Mouse (Mus musculus) embryonic facial prominence, embryonic 13.5 days (tissue): ENCODE data around the gene Flot2. TPM values are rescaled to one million over a fixed set of nuclear protein-coding genes. Genes with fewer than 3 reads are reported as not detected.

ENCODE experiments used
- ATAC-seq: fragments of 200-750 bp; cut with Nextera tagmentation; 2 replicates; pipeline ENCODE4 v1.8.0; 2017; ENCODE audit warnings: low read depth; ENCODE audit not compliant: insufficient number of reproducible peaks, insufficient read depth, low FRiP score, low TSS enrichment
- H3K27ac ChIP-seq: fragments of 300-500 bp; sonication (generic); 2 replicates; pipeline ENCODE4 v1.5.1; 2015; ENCODE audit warnings: moderate library complexity, mild to moderate bottlenecking, inconsistent platforms
- H3K27me3 ChIP-seq: fragments of 300-500 bp; sonication (generic); 2 replicates; pipeline ENCODE4 v1.6.1; 2015; ENCODE audit warnings: mild to moderate bottlenecking, inconsistent platforms
- H3K36me3 ChIP-seq: fragments of 300-500 bp; sonication (generic); 2 replicates; pipeline ENCODE4 v1.6.1; 2015; ENCODE audit warnings: mild to moderate bottlenecking, inconsistent platforms
- H3K4me1 ChIP-seq: fragments of 300-500 bp; sonication (generic); 2 replicates; pipeline ENCODE4 v1.6.1; 2015; ENCODE audit warnings: inconsistent platforms
- H3K4me2 ChIP-seq: fragments of 300-500 bp; sonication (generic); 2 replicates; pipeline ENCODE4 v1.6.1; 2015; ENCODE audit warnings: moderate library complexity, mild to moderate bottlenecking, inconsistent platforms
- H3K4me3 ChIP-seq: fragments of 300-500 bp; sonication (generic); 2 replicates; pipeline ENCODE4 v1.5.1; 2015; ENCODE audit warnings: mild to moderate bottlenecking, inconsistent platforms
- H3K9ac ChIP-seq: fragments of 300-500 bp; sonication (generic); 2 replicates; pipeline ENCODE4 v1.6.1; 2015; ENCODE audit warnings: mild to moderate bottlenecking, inconsistent platforms
- H3K9me3 ChIP-seq: fragments of 300-500 bp; sonication (generic); 2 replicates; pipeline ENCODE4 v1.6.1; 2016; ENCODE audit warnings: inconsistent platforms
- WGBS: fragments of 180-500 bp; shearing (Covaris S2); methylation state at CpG from one replicate; pipeline ENCODE4 v1.1.7; 2015; ENCODE audit warnings: mixed read lengths; 5-methylcytosine and 5-hydroxymethylcytosine counted together
- polyA plus RNA-seq: library from polyadenylated mRNA; unstranded; fragments of >200 nt; fragmentation: Nextera tagmentation; extraction: Ambion mirVana; gene quantifications from 2 replicates; pipeline ENCODE4 v1.2.1, GENCODE M21; 2015

Flot2 gene
- 49.4 and 53.2 TPM in 2 replicates for polyA plus RNA-seq

DNA sequence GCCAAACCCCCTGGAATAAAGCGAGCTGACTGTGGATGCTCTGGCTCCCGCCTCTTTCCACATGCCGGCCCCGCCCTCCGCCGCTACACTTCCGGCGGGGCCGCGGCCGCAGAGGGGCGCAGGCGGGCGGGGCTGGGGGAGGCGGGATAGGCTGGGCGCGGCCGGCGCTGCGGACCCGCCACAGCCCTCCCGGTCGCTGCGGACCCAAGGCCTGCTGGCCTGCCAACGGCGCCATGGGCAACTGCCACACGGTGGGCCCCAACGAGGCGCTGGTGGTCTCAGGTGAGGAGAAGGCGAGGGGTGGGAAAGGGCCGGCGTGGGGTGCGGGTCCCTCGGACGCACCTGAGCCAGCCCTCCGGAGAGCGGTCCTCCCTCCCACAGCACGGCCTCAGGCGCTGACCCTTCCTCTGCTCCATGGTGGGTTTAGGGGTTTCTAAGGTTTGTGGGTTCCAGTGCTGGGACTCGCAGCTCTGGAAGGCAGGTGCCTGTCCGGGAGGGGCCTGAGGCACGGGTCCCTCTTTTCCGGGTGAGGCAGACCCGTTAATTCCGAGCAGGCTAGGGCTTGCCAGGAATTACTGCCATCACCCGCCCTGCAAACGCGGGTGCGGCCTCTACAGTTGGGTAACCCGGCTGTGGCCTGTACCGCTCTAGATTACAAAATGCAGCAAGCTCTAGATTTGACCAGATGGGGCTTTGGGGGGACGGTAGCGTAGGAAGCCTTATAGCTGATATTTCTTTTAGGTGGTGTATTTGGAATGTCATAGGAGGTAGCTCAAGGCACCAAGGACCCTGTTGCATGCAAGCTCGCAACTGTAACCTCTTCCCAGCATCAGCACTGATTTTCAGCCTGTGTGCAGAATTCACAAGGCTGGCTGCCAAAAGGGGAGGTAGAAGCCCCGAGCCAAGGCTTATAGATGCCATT lies at the start of gene Flot2:
Gene Flot2, plus strand, starts transcription at position 101 of the 922 bp plus-strand sequence.
- Histone ChIP-seq H3K27ac (peak within 1 kb of the TSS; percentile 65), H3K4me3 (peak within 1 kb of the TSS; percentile 81), H3K27me3 (no peaks in the 10 kb centered on the region), H3K9me3 (no peaks in the 10 kb centered on the region), H3K9ac (peak within 1 kb of the TSS; percentile 86), H3K36me3 (peaks cover 36% of the 10 kb centered on the region), H3K4me1 (peaks cover 39% of the 10 kb centered on the region), H3K4me2 (peak within 1 kb of the TSS; percentile 74)
- peak; percentile 78 for ATAC-seq
- WGBS, result 2% methylated on average over 55 of the region's 55 CpGs

DNA sequence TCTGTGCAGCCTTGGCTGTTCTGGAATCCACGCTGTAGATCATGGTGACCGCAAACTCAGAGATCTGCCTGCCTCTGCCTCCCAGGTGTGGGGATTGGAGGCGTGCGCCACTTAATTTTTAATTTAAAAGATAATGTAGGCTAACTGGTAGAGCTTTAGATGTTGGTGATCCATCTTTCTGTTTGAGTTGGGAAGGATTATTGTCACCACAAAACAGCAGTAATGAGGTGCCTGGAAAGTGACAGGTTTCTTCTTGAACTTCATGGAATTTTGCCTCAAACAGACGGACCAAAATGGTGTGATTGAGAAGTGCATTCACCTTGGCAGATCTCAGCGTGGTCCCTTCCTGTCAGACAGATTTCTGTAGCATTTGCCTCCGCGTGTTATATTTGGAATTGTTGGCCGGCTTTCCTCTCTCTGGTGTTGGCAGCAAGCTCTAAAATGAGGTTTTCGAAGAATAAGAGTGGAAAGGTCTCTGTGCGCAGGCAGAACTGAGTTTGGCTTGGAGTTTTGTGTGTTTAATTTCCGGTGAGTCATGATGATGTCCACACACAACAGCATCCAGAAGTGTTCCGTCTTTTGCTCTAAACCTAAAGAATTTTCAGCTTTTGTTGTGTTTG lies 48.5 kb upstream of the Flot2 start:
- H3K4me3 ChIP-seq, result no peak overlapping the region
- H3K9ac ChIP-seq, result no peak overlapping the region
- H3K27me3 ChIP-seq, result no peaks in the 10 kb centered on the region
- peaks cover 45% of the 10 kb centered on the region for H3K36me3 ChIP-seq
- peaks cover 12% of the 10 kb centered on the region for H3K4me1 ChIP-seq
- ATAC-seq, result no peak
- no peaks in the 10 kb centered on the region for H3K9me3 ChIP-seq
- 93% methylated on average over 13 of the region's 13 CpGs for WGBS
- H3K27ac ChIP-seq, result no peak overlapping the region
- H3K4me2 ChIP-seq, result no peak overlapping the region

DNA sequence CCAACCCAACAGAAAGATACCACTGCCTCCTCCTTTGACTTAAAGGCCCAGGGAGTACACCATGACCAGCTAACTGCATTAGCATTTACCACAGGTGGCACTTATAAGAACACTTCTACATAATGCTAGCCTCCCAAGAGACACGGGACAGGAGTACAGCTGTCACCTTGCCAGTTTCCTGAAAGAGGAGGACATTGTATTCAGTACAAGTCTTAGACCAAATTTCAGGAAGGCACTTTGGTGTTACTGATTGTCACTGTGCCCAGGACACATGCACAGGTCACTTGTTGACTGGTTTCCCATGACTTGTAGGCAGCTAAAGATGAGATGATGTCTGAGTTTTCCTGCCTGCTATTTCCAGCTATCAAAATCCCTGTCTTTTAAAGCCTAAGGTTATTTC lies 42.2 kb upstream of the Flot2 start:
- H3K4me2 ChIP-seq, result no peak overlapping the region
- peaks cover 26% of the 10 kb centered on the region for H3K36me3 ChIP-seq
- no peak overlapping the region for H3K9ac ChIP-seq
- no peak overlapping the region for H3K4me3 ChIP-seq
- no peak for ATAC-seq
- no peak overlapping the region for H3K27ac ChIP-seq
- WGBS, result 74% methylated on average over 1 of the region's 1 CpGs
- H3K27me3 ChIP-seq, result no peaks in the 10 kb centered on the region
- H3K9me3 ChIP-seq, result no peaks in the 10 kb centered on the region
- H3K4me1 ChIP-seq, result no peaks in the 10 kb centered on the region

DNA sequence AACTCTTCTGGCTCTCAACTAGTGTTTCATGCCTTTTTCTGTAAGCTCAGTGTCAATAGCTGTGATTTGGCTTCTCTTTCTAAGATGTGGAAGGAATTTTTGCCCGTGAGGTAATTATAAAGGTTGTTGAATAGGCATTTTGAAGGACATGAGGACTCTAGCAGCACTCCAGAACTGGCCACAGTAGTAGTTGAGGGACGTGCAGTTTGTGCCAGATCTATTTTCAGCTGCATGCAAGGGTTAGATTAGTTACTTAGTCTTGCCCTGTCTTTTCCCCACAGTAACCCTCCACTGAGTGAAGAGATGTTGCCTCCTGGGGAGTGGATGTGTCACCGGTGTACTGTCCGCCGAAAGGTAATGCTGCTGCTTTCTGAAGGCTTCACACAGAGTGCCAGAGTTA lies 31.3 kb upstream of the Flot2 start:
- ATAC-seq, result no peak
- Histone ChIP-seq H3K9ac (no peak overlapping the region), H3K36me3 (peaks cover 67% of the 10 kb centered on the region), H3K27me3 (no peaks in the 10 kb centered on the region), H3K4me2 (no peak overlapping the region), H3K9me3 (no peaks in the 10 kb centered on the region), H3K4me1 (peaks cover 2% of the 10 kb centered on the region; the same call in 1 of the 2 replicates), H3K27ac (no peak overlapping the region), H3K4me3 (no peak overlapping the region)
- 95% methylated on average over 5 of the region's 5 CpGs for WGBS

DNA sequence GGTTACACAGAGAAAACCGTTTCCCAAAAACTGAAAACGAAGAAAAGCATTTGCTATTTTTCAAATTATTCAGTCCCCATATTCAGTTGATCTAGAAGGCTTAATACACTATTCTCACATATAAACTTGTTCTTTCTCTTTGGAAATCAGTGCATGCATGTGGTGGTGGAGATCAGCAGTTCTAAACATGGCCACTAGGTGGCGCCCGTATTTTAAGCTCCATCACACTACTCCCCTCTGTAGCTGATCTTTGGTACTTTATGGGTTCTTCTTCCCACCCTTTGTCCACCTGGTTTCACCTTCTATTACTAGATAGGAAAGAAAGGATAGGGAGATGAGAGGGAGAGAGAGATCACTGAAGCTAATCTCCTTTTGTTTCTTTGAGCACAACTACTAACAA lies 18.1 kb upstream of the Flot2 start:
- WGBS, result 18% methylated on average over 4 of the region's 4 CpGs
- H3K4me1 ChIP-seq, result no peaks in the 10 kb centered on the region
- H3K36me3 ChIP-seq, result peaks cover 88% of the 10 kb centered on the region
- H3K4me3 ChIP-seq, result no peak overlapping the region
- no peaks in the 10 kb centered on the region for H3K27me3 ChIP-seq
- ATAC-seq, result no peak
- H3K9me3 ChIP-seq, result no peaks in the 10 kb centered on the region
- no peak overlapping the region for H3K4me2 ChIP-seq
- H3K9ac ChIP-seq, result no peak overlapping the region
- H3K27ac ChIP-seq, result no peak overlapping the region

DNA sequence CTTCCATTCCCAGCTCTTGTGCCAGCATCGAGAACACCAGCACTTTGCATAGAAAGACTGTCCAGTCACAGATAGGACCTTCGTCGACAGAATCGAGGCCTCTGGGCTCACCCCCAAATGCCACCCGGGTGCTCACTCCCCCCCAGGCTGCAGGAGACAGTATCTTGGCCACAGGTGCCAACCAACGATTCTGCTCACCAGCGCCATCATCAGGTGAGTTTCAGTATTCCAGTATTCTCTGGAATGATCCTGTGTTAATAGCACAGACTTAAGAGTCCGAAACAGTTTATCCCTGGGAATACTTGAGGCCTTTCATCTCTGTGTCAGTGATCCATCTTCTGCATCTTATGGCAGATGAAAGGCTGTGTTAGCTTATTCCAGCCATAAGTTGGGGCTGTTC lies 14.1 kb upstream of the Flot2 start:
- H3K36me3 ChIP-seq, result peaks cover 86% of the 10 kb centered on the region
- 84% methylated on average over 8 of the region's 8 CpGs for WGBS

DNA sequence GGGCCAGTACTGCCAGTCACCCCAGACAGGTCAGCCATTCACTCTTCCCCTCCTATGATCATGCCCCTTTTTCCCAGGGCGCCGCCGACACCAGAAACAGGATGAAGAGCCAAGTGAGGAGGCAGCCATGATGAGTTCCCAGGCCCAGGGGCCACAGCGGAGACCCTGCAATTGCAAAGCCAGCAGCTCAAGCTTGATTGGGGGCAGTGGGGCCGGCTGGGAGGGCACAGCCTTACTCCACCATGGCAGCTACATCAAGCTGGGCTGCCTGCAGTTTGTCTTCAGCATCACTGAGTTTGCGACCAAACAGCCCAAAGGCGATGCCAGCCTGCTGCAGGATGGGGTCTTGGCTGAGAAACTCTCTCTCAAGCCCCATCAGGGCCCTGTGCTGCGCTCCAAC lies 8.5 kb upstream of the Flot2 start:
- Histone ChIP-seq H3K9ac (no peak overlapping the region), H3K4me2 (no peak overlapping the region), H3K36me3 (peaks cover 57% of the 10 kb centered on the region), H3K4me3 (no peak overlapping the region), H3K4me1 (peaks cover 25% of the 10 kb centered on the region), H3K9me3 (no peaks in the 10 kb centered on the region), H3K27ac (no peak overlapping the region), H3K27me3 (no peaks in the 10 kb centered on the region)
- ATAC-seq, result no peak
- 86% methylated on average over 8 of the region's 8 CpGs for WGBS

More for the DNA sequence above, 14.1 kb upstream of the Flot2 start:
- ATAC-seq, result no peak
- Histone ChIP-seq H3K27ac (no peak overlapping the region), H3K4me2 (no peak overlapping the region), H3K9ac (no peak overlapping the region), H3K27me3 (no peaks in the 10 kb centered on the region), H3K4me1 (no peaks in the 10 kb centered on the region), H3K4me3 (no peak overlapping the region), H3K9me3 (no peaks in the 10 kb centered on the region)

DNA sequence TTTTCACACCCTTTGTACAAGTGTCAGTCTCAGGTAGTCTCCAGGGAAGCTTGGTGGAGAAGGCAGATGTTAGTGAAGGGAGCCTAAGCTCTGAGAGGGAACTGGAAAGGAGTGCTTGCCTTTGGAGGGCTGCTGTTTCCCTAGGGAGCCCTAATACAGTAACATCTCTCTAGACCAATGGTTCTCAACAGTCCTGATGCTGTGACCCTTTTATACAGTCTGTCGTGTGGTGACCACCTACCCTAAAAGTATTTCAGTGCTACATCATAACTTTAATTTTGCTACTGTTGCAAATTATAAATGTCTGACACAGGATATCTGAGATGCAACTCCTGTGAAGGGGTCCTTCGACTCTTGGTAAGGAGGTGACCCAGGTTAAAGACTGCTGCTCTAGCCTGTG lies 7.1 kb upstream of the Flot2 start:
- ATAC-seq, result no peak
- peaks cover 28% of the 10 kb centered on the region for H3K4me1 ChIP-seq
- H3K4me2 ChIP-seq, result no peak overlapping the region
- no peak overlapping the region for H3K27ac ChIP-seq
- H3K27me3 ChIP-seq, result no peaks in the 10 kb centered on the region
- H3K4me3 ChIP-seq, result no peak overlapping the region
- H3K9me3 ChIP-seq, result no peaks in the 10 kb centered on the region
- no peak overlapping the region for H3K9ac ChIP-seq
- peaks cover 54% of the 10 kb centered on the region for H3K36me3 ChIP-seq
- WGBS, result 59% methylated on average over 2 of the region's 2 CpGs

DNA sequence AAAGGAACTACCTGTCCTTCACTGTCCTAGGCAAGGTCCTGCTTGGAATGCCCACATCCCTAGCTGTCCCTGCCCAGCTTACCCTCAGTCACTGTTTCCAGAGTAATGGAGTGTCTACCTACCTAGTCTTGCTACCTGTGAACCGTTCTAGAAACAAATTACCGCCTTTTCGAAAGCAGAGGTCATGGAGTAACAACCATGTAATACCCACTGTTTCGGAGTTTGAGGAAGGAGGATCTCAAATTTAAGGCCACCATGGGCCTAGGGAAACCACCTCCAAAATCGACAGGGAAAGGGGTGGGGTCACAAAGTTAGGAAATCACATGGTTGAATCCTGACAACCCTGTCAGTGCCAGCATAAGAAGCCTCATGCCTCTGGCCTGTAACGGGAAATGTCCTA lies 6.3 kb upstream of the Flot2 start:
- no peaks in the 10 kb centered on the region for H3K9me3 ChIP-seq
- peak overlapping the region; percentile 77 for H3K4me3 ChIP-seq
- H3K27ac ChIP-seq, result peak overlapping the region; percentile 92
- peaks cover 47% of the 10 kb centered on the region for H3K36me3 ChIP-seq
- WGBS, result 32% methylated on average over 6 of the region's 6 CpGs
- no peak for ATAC-seq
- no peaks in the 10 kb centered on the region for H3K27me3 ChIP-seq
- H3K4me1 ChIP-seq, result peaks cover 28% of the 10 kb centered on the region
- peak overlapping the region; percentile 88 for H3K9ac ChIP-seq
- peak overlapping the region; percentile 80 for H3K4me2 ChIP-seq

DNA sequence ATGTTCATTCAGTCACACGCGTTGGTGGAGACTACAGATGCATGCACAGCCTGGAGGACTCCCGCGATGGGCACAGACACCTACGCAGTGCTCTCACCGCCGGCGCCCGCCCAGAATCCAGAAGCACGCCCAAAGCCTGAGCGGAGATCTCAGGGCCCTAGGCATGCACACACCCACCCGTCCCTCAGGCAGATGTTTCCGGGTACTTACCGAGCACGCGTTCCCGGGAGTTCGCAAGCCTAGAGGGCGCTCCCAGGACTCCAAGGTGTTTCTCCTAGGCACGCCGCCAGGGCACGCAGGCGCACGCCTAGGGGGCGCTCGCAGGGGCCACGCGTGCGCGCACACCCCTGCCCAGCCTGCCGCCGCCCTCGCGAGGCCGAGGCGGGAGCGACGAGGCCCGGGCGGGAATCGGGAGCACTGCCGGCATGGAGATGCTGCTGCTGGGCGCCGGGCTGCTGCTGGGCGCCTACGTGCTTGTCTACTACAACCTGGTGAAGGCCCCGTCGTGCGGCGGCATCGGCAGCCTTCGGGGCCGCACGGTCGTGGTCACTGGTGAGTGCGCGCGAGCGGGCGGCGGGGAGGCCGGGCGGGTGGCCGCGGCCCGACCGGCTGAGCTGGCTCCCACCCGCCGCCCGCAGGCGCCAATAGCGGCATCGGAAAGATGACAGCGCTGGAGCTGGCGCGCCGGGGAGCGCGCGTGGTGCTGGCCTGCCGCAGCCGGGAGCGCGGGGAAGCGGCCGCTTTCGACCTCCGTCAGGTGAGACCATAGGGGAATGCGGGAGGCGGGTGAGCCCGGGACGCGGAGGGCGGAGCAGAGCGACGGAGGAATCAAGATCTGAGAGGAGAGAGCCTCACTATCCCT lies 5.6 kb upstream of the Flot2 start, which contains the start of gene Dhrs13:
Gene Dhrs13, plus strand, starts transcription at position 334 of the 862 bp plus-strand sequence.
- Histone ChIP-seq H3K27me3 (no peaks in the 10 kb centered on the region), H3K9ac (peak within 1 kb of the TSS; percentile 88), H3K27ac (peak within 1 kb of the TSS; percentile 92), H3K4me2 (peak within 1 kb of the TSS; percentile 80), H3K4me3 (peak within 1 kb of the TSS; percentile 77), H3K9me3 (no peaks in the 10 kb centered on the region), H3K4me1 (peaks cover 34% of the 10 kb centered on the region), H3K36me3 (peaks cover 39% of the 10 kb centered on the region)
- under 1% methylated on average over 96 of the region's 96 CpGs for WGBS
- ATAC-seq, result peak; percentile 82

DNA sequence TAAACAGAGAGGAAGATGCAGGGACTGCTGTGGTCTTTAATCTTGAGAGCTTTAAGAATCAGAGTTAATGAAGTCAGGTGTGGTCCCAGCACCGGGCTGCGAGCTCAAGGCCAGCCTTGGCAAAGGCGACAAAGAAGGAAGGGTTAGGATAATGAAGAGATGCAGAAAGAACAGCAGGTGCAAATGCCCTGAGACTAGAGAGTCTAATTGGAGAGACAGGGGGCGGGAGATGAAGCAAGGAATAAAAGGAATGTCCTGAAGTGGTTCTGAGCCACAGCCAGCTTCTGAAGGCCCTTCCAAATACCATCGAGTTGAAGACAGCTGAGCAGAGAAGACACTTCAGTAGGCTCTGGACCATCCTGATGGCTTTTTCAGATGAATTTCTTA lies 4.9 kb upstream of the Flot2 start:
- Histone ChIP-seq H3K9me3 (no peaks in the 10 kb centered on the region), H3K27me3 (no peaks in the 10 kb centered on the region), H3K4me1 (peaks cover 40% of the 10 kb centered on the region), H3K9ac (peak overlapping the region; percentile 88), H3K4me3 (peak overlapping the region; percentile 77), H3K27ac (peak overlapping the region; percentile 92; the same call in 1 of the 2 replicates), H3K4me2 (peak overlapping the region; percentile 80), H3K36me3 (peaks cover 32% of the 10 kb centered on the region)
- ATAC-seq, result no peak
- WGBS, result 13% methylated on average over 5 of the region's 5 CpGs
